Mouse (Mus musculus) hematopoietic stem cell, adult 5-6 weeks (primary cell): Measurements from ENCODE around the gene Iqck. TPM values are rescaled to one million over a fixed set of nuclear protein-coding genes. Genes with fewer than 3 reads are reported as not detected.

Experiments used
- ATAC-seq, 2 experiments: fragments of 125-278 bp in 1 of 2; replicated peaks in 1 of 2; 2 replicates each; pipeline ENCODE4 v1.8.0; 2016 to 2017; ENCODE audit warnings: inconsistent platforms in 2 of 2, mild to moderate bottlenecking in 2 of 2, moderate number of reproducible peaks in 2 of 2, low read depth in 1 of 2, moderate TSS enrichment in 1 of 2; ENCODE audit not compliant: low FRiP score in 2 of 2, poor library complexity in 2 of 2, severe bottlenecking in 2 of 2, insufficient read depth in 1 of 2, low TSS enrichment in 1 of 2
- total RNA-seq: library from RNA; stranded (forward); fragments of 172-1452, 232-1000 nt; gene quantifications from 2 replicates; pipeline ENCODE4 v1.2.3, GENCODE M21; 2017

The Iqck gene
- total RNA-seq, 1 experiment from 2014 or later, result 0.99 TPM

DNA sequence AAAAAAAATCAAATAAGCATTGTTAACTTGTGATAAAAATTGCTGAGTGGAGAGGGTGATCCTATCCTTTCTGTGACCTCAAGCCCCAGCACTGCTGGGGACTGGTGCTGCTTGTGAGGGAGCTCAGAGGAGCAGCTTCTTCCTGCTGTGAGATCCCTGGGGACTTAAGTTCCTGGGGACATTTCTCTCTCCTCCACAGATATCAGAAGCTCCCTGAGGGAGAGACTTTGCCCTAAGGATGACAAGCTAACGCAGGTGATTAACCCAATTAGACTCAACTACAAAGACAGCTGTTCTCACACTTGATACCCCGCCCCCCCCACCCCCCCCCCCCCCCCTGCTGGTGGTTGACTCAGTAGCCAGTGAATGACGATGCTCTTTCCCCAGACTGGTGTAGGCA is 109.2 kb downstream of the Iqck start:
- ATAC-seq, result no peak

DNA sequence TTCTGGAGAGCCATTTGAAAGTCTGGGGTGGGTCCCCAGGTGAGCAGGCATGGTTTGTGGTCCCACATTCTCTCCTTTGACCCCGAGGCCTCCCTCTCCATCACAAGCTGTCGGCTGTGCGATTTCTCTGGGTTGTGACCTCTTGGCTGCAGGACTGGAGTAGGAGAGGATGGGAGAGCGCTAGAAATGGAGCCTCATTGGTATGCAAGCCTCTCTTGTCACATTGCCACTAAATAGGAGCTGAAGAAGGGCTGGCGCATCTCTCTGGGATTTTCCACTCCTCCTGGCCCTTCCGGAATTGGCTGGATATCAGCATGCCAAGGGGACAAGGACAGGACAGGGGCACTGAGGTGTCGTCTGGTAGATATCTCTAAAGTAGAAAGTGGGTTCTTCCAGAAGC is 109.6 kb downstream of the Iqck start:
- no peak for ATAC-seq

DNA sequence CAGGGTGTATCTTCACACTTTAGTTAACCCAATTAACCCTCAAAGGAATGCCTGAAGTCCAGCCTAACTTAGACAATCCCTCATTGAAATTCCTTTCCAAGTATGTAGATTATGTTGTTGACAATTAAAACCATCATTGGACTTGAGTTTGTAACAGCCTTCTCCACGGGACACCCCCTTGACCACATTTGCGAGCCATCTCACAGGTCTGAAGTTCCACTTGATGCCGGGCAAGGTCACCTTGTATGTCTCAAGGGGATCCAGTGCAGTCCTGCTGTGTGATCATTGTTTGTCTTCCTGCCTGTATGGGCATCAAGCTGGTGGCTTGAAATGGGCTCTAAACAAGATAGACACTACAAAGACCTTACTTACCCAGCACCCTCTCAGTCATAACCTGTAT is 113.3 kb downstream of the Iqck start:
- no peak for ATAC-seq

DNA sequence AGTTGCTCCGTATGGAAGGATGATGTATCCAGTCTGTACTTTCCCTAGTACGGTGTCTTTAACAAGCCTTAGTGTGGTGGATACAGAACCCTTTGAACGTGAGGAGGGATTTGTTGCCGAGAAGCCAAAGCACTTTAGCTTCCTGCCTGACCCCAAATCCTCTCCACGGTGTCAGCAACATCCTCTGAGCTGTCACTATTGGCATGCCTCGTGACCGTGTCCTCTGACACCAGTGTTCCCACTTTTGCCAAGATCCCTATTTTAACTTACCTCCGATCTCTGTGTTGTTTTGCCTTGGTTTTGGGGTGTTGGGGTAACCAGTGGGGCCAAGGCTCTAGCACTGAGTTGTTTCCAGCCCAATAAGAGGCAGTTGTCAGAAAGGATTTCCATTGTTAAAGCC is 115.9 kb downstream of the Iqck start:
- no peak for ATAC-seq

DNA sequence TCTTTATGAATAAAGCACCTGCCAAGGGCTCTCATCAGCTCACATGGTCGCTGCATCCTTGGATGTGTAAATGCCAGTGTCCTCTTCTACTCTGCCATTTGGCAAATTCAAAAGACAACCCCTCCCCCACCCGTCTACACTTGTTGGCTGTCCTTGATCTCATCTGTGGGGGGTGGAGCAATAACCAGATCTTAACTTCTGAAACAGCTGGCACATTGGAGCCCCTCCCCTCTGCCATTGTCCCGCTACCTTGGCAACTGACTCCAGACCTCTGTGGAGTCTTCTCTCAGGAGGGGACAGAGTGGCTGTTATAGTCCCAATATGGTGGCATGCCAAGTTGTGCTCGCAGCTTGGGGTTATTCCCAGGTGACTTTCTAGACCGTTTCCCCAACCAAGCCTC is 116.8 kb downstream of the Iqck start:
- ATAC-seq, result no peak

DNA sequence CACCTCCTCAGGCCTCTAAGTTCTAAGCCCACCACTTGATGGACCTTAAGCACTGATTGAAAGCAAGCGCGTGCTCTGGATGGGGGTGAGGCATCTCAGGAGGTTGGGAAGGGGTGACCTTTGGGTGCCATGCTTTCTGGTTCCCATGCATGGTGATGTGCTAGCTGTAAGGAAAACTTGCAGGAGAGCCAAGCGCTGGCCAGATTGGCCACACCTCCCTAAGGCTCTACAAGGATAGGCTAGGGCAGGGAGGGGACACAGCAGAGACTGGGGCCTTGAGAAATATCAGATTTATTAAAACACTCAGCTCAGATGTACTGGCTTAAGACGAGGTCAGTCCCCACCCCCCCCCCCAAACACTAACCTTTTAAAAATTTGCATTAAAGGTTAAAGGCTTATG is 117.8 kb downstream of the Iqck start:
- no peak for ATAC-seq

DNA sequence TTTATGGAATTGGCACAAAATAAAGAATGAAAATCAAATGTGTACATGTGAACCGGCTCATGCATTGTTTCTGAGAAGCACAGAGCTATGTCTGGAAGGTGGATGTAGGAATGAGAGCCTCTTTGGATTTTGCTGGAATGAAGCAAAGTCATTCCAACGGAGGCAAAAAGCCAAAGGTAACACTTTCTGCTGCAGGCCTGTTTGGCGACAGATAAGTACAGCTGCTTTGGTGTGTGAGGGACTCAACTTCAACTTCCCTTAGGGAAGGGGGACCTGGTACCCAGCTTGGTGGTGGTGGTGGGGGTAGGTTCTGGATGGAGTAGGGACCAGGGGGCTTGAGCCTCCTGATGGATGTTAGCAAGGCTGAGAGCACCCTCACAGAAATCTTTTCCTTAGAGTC is 120.3 kb downstream of the Iqck start:
- no peak for ATAC-seq

DNA sequence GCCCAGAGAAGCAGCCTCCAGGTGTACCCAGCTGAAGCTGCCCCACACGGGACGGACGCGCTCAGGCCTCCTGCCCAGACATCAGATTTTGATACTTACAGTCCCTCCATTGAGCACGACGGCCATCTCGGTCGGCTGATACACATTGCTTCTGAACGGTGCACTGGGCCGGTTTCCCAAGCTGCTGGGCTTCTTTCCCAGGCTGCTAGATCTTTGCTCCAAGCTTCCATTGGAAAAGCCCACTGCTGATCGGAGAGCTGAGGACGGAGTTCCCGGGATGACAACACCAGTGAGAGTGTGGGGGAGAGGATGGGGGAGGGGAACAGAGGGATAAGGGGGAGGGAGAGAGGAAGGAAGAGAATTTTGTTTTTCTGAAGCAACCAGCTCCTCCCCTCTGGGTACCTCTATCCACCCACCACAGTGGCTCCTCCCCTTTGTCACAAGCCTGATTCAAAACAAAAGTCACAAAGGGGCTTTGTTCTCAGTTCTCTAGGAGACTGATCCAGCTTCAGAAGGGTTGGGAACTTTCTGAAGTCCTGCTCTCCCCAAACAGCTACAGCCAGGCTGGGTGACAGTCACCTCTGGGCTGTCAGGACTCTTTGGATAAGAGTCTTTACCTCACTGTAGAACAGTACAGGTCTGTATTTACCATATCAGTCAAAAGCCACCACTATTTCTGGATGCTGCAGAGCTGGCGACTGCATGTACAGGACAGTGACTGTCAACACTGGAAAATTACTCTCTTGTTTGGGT is 121.0 kb downstream of the Iqck start:
- peak; percentile 63 to 92 for ATAC-seq

DNA sequence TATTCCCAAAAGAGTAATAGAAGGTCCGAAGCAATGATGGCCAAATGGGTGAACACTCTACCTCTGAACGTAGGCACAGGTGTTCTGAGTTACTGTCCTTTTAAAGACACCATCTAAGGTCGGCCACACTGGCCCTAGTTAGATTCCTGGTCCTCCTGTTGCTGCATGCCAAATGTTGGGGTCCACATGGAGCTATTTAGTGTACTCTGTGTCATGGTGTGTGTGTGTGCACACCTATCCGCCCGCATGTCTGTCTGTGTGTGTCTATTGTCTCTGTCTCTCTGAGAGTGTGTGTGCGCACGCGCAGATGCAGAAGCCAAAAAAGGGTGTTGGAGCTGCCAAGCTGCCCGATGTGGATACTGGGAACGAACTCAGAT is 121.6 kb downstream of the Iqck start:
- no peak for ATAC-seq

DNA sequence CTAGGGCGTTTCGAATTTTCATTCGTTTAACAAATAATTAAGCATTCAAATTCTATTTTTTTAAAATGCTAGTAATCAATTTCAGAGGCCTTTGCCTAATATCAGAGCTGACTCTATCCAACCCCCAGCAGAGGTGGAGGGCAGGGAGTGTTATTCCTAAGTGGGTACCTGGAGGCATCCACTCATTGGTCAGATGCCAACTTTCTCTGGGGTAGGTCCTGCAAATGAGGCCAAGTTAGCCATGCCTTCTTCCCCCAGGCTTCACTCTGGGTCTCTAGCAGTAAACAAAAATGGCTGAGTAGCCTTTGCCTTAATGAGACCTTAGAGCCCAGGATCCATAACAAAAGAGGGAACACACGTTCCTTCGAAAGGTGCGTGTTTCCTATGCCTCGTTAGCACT is 123.6 kb downstream of the Iqck start:
- ATAC-seq, result no peak

DNA sequence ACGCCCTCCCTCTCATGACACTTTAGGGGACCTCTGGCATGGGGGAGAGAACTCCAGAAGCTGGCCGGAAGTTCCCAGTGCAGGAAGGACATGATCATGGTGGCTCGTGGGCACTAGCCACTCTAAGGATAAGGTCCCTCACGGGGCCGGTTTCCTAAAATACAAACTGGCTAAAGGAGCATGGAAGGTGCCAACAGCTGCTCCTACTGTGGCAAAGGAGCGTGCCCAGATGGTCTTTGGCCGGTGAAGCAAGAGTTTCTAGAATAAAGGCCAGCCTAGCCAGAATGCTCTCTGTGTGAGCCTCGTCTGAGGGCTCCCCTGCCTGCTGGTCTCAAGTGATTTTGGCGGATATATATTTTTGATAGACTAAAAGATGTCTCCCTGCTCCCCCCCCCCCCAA is 124.2 kb downstream of the Iqck start:
- no peak for ATAC-seq

DNA sequence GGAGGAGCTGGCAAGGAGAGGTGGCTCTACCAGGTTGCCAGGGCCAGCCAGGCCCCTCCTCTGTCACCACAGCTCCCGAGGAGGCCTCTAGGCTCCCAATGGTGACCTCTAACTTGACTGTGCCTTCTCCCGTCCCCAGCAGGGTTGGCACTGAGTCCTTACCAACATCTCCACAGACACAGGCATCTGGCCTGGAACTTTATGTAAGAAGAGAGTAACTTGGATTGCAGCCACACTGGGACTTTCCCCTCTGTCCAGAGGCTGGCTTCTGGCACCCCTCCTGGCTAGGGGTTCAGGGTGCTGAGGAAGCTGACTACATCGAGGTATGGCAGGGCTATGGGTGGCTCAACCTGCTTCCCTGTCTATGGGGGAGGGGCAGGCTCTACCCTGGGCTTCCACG is 125.8 kb downstream of the Iqck start:
- ATAC-seq, result no peak

DNA sequence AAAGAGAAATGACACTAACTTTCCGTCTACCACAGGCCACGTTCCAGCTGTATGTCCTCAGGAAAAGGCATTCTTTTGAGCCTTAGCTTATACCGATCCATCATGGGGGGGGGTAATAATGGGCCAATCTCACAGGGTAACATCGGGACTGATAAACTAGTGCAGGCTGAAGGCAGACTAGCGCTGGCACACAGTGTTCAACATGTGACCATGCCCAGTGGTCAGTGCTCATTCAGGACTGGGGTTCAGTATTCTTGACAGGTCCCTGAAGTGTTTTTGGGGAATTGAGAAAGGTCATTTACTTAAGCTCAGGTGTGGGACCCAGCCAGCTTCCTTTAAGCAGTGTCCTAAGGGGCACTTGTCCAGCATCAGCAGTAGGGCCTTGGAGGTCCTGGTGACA is 126.3 kb downstream of the Iqck start:
- ATAC-seq, result no peak

DNA sequence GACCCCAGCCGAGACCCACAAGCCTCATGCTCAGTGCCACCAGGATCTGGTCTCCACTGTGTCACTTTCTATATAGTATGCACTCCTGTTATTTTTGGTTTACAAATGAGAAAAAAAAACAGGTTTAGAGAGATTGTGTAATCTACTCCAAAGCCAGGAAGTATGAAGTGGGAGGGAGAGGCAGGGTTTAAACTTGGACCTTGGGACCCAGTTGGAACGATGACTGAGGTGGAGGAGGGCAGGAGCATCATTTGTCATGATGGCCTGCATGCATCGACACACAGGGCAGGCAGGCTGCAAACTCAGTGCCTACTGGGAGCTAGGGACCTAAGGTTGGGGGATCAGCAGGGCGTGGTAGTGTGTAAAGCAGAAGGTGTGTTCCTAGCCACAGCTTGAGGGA is 127.0 kb downstream of the Iqck start:
- no peak for ATAC-seq

DNA sequence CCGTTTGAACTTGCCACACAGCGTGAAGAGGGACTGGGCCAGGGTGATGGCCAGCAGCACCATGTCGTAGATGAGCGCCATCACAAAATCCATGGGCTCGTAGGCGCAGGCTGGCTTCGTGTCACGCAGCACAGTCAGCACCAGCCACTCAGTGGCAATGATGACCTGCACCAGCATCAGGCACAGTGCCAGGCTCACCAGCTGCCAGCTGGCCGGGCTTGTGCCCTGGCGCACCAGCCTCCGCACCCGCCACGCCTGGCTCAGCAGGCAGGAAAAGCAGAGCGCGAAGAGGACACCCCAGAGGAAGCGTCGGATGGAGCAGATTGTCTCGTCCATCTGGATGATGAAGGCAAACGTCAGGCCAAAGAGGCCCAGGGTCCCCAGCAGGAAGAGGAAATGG is 128.4 kb downstream of the Iqck start:
- ATAC-seq, result no peak

DNA sequence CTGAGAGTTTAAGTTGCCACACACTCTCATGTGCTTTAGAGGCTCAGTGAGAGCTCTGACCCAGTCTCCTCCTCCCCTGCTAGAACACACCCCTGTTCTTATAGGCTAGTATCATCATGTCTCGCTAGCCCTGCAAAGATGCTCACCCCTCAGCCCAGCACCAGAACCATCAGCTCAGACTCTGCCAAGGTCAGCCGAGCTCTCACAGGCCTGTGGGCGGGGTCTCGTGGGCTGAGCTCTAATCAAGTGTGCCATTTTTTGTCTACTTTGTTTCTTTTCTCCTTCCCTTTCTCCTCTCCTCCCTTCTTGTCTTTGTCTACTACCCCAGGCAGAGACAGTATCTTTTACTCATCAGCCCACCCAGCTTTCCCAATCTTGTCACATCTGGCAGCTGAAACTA is 130.2 kb downstream of the Iqck start:
- ATAC-seq, result no peak

DNA sequence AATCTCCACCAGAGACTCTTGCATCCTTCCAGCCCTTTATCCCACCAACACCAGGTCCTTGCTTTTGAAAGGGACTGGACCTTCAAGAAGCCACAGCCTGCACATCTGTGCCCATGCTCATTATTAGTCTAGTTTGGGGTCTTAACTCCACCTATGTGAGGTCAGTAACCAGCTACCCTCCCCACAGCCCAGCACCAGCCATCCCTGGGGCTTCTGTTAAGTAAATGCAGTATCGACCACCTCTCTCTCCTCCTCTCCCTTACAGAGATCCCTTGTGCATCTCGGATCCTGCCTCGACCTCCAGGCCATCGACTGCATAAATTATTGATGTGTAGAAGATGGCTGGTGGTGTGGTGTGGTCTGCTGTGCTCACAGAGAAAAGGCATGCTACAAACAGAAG is 130.8 kb downstream of the Iqck start:
- ATAC-seq, result no peak

DNA sequence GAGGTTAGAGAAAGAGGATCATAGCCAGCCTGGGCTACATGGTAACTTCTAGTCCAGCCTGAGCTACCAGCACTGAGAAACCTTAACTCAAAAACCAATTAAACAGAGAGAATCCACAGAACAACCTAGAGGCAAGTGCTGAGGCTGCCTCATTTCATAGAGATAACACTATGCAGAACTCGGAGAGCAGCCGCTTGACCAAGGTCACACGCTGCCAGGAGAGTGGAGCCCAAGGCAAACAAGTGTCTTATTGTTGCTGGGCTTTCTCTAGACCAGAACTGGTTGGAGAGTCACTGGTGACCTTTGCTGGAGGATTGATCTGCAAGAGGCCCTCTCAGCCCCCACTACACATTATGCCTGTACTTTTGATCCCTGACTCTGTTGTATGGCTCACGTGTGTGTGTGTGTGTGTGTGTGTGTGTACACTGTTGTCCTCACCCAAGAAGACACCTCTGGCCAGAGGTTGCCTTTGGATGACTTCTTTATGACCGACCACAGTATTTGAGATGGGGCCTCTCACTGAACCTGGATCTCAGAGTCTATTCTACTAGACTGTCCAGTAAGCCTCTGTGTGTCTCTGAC is 133.8 kb downstream of the Iqck start:
- ATAC-seq, result no peak

DNA sequence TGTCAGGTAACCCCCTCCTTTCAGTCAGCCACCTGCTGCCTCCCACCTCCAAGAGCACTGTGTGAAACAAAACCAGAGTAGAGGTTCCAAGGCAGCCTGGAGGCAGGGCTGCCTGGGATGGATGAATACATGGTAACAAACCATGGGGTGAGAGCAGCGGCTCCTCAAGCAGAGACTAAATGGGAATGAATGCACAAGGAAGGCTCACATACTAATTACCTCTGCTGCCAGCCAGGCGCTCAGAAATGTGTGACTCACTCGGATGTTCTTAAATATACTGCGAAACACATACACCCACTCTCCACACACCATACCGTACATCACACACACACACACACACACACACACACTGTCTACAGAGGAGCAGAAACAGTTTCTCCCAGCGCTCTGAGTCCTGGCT is 134.7 kb downstream of the Iqck start:
- no peak for ATAC-seq
